Mouse (Mus musculus): ENCODE data around the gene Qser1. TPM values are rescaled to one million over a fixed set of nuclear protein-coding genes. Genes with fewer than 3 reads are reported as not detected.

The Qser1 gene
- total RNA-seq, 2 experiments from 2014 or later: 45.2 to 46.6 TPM

DNA sequence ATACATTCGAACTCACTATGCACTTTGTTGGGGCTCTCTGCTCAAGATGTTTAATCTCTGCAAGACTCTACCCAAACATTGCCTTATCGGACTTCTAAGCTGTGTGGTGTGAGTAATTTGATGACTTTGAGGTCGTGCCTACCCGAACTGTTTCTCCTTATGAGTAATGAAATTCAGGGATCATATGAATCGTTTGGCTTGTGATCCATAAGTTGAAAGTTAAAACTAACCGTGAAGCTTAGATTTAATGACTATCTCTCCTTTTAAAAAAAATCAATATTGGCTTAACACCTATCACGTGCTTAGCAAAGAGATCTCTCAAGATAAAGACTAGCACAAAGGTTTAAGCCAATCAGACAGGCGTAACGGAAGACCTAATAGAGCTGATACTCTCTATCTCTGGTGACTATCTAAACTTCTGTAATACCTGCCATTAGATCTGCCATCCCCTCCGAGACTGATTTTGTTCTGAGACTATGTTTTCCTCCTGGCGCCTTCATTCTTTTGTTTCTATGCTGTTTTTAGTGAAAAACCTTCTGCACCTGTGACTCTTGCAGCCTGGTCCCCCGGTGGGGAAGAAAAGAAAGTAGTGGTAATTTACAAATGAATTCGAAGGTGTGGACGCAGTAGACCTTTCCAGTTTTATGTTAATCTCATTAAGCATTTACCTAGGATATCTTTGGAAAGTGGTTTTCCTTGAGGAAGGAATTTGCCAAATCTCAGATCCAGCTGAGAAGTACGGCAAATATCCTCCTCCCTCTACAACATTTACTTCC is 1.2 kb upstream of the Qser1 start:
- no peak for DNase-seq

DNA sequence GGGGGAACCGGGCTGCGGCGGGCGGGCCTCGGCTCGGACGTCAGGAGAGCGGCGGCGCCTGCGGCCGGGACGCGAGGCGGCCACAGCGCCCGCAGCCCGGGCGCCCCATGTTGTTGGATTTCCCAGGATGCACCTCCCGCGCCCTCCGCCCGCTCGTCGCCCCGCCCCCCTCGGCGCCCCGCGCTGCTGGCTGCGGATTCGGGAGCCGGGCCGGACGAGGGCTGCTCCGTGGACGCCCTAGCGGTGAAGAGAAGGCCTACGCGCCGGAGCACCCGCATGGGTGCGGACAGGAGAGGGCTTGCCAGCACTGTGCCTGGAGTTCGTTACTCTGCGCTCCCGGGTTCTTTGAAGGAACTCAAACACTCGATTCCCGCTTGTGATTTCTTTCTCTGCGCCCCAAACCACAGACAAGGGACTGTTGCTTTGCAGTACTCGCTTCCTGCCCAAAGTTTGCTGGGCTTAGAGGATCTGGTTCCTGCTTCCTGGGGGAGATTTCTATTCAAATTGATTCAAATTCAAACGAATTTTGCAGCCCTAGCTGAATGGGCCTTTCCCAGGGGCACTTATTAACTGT is 393 bp upstream of the Qser1 start:
- DNase-seq: peak; percentile 92

DNA sequence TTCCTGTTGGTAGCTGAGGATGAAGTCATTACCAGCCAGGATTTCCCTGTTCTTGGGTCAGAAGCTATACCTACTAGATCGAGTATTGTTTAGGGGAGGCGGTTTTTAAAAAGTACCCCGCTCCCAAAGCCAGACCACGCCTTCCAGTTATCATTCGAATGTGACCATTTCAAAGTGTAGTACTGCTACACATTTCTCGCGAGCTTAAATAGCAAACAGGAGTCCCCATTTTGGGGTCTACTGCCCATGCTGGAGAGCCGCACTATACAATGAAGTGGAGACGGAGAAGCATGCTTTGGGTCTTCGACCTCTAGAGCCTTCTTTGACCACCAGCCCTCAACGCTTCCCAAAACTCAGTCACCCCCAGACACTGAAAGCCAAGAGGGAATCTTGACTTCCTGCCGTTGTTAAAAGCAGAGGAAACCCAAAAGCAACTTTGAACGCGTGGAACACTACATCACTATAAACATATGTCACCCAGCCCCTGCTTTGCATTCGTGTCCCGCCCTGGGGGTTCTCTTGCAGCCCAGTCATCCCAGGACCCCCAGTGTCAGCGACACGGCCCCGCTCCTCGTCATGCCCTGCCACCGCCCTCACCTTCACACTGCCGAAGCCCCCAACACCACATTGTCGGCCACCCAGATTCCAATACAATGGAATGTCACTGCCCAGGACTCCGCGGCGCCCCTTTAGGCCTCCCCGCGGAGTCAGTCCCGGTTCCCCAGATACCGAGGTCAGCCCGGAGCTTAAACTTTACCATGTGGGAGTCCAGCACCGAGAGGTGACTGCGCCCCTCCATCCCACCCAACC is 794 bp downstream of the Qser1 start:
- DNase-seq: peak; percentile 13

DNA sequence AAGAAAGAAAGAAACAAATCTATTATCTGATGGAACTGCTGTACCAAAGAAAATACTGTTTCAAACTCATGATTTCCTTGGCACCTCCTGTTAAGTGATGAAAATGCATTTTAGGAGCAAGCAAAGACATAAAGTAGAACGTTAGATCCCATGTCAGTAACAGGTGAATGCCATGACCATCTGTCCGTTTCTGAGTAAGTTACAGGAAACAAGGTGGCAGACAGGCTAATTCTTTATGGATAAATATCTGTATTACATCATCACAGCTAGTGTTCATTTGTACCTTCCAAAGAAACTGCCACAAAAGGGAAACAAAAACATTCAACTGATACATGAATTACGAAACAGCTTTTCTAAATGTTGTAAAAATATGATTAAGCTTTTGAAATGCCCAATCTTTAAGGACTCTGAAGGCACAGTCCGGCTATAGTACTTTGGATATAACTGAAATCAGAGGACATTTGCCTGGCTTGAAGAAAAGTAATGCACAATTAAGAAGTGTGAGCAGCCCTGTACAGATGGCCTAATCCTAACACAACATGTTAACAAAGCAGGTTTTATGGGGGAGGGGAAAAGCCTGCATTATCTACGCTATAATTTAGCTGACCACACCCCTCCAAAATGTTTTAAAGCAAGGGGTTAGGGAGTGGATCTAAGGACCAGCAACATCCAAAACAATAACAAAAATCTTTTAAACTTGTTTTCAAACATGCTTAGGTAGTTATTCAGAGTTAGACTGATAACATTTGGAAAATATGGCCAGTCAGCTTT is 2.2 kb downstream of the Qser1 start:
- no peak for DNase-seq

DNA sequence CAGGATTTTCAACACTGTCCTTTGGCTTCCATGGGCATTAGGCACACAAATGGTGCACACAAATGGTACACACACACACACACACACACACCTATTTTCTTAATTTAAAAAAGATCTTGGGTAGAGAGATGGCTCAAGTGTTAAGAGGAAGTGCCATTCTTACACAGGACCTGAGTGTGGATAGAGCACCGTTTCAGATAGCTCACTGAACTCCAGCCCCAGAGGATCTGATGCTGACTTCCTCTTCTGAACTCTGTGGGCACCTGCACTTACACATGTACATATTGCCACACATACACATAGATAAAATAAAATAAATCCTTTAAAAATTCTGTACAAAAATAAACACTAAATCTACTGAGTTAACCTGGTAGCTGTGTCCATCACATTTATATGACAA is 11.1 kb downstream of the Qser1 start:
- no peak for DNase-seq

DNA sequence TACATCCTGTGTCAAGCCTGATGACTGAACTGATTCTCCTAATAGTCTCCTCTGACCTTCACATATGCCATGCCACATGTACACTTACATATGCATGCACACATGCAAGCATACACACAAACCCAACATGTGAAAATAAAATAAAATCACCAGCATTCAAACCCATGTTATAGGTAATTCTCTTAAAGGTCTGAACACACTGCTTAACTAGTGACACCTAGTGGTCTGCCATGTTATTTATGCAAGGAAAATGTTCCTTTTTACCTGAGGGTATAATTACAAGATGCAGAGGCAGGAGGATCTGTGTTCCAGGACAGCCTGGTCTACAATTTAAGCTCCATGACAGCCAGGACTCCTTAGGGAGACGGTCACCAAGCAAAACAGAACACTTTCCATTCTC is 41.8 kb downstream of the Qser1 start:
- DNase-seq: no peak

DNA sequence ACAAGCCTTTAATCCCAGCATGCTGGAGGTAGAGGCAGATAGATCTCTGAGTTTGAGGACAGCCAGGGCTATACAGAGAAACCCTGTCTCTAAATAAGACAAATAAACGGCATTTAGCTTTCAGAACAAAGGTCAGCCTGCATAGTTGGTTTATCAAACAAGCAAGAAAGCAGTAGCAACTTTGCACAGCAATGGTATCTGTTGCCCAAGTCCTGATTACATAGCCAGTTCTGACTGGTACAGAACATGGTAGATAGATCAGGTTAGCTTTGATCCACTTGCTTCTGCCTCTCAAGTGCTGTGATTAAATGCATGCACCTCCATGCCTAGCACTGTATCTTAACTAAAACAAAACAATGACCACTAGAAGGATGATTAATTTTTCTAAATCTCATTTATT is 47.9 kb downstream of the Qser1 start:
- no peak for DNase-seq

DNA sequence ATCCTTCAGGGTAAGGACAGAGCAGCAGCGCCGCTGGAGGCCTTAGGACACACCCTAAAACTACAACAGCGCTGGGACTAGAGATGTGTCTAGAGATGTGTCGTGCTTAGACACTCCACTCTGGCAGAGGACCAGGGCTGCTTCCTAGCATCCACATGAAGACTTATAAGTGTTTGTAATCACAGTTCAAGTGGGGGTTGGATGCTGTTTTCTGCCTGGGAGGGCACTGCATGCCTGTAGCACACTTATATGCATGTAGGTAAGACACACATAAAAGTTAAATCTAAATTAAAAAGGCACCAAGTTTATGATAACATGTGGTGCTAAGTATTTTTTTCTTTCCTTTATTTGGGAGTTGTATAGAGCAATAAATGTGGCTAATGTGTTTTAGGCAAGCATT is 52.5 kb downstream of the Qser1 start:
- no peak for DNase-seq

DNA sequence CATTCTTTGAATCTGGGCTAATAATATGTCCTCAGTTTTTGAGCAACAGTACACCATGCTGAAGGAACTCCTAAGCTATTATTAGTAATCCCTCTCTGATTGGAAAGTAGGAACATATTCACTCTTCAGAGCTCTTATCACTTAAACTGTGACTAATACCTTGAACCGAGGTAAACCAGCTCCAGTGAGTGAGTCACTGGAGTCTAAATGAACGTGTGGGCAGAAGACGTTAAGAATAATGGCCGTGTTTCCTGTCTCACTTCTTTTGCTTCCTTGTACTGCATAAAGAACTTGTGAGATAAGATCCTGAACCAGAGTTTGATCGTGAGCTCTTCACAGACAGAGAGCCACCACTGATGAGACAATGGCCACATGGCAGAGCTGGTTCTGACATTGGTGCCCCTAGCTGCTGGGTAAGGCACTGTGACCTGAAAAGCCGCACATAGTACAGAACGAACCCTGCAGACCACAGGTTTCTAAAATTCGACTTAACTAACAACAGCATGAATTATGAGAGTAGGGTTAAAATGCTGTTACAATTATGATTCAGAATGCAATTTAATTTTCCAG is 53.3 kb downstream of the Qser1 start:
- no peak for DNase-seq

DNA sequence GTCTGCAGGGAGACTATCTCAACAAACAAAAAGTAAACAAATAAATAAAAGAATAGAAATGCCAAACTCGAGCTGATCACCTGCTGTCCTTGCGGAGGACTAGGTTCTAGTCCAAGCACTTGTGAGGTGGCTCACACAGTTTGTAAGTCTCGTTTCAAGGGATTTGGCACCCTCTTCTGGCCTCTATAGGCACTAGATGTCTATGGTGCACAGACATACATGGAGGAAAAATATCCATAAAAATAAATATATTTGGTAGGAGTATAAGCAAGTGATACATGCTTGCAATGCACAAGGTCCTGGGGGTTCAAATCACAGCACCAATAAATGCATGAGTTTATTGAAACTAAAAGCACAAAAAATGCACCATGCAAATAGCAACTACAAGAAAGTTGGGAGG is 65.9 kb downstream of the Qser1 start:
- no peak for DNase-seq

DNA sequence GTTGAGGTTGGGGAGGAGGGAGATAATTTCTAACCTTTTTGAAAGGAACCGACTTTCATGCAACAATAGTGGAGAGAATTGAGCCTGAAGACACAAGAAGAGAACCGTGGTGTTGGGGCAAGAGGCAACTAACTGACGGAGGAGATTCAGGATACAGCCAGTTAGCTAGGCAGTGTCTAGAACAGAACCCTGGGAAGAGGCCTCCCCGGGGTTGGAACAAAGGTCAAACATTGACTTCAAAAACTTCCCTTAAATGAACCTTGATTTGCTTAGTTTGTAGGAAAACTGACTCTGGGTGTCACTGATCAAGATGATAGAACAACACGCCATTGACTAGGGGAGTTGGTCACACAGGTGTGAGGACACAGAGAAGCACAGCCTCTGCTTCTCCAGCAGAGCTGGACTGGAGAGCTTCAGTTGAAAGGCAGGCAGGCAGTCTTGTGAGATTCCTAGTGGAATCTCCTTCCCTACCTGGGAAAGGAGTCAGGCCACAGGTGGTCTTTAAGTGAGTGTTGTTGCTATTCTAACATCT is 67.8 kb downstream of the Qser1 start:
- no peak for DNase-seq

DNA sequence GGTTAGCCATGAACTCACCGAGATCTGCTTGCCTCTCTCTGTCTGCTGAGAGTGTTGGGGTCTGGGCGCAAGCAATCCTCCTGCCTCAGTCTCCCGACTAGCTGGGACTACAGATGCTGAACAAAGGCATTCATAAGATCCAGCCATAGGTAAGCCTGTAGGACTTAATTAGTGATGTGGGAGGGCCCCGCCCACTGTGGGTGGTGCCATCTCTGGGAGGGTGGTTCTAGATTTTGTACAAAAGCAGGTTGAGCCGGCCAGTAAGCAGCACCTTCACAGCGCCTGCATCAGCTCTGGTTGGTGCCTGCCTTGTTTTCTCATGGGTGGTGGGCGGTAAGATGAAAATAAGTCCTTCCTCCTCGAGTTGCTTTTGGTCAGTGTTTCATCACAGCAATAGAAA is 70.3 kb downstream of the Qser1 start:
- DNase-seq: no peak

DNA sequence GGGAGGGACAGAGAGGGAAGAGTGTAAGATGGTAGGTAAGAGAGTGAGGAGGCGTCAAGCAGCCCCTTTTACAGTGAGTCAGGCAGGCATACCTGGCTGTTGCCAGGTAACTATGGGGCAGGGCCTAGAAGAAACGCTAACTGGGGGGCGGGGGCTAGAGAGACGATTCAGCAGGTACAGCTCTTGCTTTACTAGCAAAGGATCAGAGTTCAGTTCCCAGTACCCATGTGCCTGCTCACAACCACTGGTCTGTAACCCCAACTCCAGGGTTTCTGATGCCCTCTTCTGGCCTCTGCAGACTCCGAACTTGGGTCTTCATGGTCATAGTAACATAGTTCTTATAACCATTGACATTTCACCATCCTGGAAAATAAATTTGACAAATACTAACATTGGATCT is 72.6 kb downstream of the Qser1 start:
- DNase-seq: no peak

DNA sequence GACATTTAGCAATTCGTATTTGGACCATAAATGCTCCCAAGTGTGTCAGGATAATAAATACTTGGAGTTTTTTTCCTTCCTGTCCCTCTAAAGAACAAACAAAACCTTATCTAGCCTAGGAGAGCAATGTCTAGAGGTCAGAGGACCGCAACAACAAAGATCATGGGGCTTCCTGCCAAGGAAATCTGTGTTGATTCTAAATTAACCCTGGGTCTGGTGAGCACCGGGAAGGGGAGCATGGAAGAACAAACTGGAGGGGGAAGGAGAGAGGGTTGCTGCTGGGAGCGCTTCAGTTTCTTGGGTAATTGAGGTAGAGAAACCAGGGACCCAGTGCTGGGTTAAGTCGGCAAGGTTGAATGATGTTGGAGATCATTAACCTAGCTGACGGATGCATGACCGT is 73.4 kb downstream of the Qser1 start:
- DNase-seq: no peak

DNA sequence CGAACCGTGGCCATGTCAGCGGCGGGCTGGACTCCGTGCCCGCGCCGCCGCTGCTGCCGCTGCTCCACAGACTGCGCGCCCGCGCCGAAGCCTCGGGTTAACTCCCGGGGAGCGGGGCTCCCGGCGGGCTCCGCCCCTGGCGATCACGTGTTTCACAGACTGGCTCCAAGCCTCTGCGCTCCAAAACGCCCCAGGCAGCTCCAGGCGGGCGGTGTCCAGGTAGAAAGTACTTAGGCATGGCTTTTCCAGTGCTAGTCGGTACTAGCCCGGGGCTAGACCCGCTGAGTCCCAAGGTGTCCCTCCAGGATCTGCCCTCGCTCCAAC is 73.9 kb downstream of the Qser1 start, which contains the start of gene Depdc7:
Gene Depdc7 (minus strand): TSS at position 138 of the 324 bp plus-strand sequence.
- peak; percentile 83 for DNase-seq

DNA sequence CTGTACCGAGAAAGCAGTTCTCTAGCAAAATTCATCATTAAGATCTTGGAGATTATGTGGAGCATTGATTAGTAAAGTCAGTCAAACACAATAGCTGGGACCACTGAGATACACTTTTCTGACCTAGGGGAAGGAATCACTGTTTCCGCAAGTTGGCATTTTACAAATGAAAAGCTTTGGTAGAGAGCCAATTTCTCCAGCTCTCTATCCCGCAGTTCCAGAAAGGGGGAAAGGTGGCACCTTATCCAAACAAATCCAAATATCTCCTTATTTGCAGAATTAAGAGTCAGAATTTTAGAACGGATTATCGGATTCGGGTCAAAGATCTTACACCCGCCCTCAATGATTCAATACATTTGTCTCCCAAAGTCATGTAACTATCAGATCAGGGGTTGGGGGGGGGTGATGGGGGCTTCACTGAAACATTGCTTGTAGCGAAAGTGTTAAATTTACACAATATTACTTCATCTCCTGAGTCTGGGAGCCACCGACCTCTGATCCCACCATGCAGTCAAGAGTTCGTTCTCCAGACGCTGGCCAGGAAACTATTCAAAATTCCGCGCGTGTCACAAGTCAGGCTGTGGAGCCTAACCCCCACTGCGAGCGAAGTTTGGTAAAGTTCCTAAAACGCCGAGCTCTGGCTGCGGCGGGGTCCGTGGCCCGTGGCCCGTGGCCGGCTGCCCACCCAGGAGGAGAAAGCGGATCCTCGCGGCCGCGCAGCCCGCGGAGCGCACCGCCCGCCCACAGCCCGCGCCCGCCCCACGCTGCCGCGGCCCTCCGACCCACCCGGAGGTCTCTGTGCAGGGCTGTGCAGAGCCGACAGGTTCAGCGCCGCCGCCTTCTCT is 74.4 kb downstream of the Qser1 start:
- DNase-seq: no peak

DNA sequence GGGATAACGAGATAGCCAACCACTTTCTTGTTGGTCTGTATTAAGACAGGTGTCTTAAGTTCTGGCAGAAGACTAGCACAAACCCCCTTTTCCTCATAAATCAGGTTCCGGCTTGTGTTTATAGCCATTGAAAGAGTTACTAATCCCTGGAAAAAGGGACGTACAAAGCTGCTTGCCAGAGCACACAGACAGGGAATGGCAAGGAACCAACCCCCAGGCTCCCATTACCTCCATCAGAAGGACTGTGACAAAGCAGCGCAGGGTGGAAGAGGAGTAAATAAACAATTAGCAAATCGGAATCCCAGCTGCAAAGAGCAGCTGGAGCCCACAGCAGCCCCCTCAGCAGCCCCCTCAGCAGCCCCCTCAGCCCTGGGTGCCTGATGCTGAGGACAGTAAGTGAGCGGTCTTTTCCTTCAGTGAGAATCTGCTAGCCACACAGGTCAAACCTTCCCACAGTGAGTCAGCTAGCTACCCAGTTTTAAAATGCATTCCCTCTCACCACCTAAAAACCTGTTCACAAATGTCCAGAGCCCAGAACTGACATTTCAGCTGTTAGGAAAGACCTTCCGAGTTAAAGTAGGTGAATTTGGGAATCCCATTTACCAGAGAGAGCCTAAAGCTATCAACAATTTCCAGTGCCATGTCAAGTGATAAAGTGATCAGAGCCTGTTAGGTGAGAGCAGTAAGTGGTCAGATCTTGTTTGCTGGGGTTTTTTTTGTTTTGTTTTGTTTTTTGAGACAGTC is 75.4 kb downstream of the Qser1 start:
- no peak for DNase-seq

DNA sequence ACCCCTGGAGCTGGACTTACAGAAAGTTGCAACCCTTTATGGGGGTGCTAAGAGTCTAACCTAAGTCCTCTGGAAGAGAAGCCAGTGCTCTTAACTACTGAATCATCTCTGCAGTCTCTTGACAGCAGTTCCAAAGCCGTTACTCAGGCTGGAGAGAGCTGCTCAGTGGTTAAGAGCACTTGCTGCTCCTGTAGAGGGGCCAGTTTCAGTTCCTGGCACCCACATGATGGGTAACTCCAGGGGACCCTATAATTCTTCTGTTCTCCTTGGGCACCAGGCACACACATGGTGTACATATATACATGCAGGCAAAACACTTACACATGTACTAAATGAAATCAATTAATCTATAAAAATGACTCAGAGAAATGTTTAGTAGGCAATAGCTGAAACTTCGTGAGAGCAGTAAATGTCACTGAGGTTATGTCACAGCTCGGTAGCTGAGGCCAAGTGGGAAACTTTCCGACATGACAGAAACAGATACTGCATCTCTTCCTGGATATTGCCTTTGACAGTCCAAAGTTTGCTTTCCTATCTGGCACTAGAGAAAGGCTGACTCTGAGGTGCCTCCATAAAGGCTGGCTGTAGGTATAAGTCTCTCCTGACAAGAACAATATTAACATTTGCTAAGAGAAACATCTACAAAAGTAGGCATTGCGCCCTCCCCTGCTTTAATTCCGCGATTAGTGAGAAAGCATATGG is 76.2 kb downstream of the Qser1 start:
- no peak for DNase-seq

DNA sequence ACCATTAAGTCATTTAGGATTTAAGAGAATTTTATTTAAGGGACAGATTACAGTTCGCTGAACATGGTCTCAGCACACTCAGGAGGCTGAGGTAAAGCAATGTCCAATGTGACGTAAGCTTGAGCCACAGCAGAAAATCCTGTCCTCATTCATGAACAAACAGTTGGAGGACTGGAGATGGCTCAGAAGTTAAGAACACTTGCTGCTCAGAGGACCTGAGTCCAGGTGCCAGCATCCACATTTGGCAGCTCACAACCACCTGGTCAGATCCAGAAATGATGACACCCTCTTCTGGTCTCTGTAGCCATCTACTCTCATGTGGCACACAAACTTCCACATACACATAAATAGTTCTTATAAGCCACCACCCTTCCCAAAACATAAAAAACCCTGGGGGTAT is 76.9 kb downstream of the Qser1 start:
- DNase-seq: no peak

DNA sequence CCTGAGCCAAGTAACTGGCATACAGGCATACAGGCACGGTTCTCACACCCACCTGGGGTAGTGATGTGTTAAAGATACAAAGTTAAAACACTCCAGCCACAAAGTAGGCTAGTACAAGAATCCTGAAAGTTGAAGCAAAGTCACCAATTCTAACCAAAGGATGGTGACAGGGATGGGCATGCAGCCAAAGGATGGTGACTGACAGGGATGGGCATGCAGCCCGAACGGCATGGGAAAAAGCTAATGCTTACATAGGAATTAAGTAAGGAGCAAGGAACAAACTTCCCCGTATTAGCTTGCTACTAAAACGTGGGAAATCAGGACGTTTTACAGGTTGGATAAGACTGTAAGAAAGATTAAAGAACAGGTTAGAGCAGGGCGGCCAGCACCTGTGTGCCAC is 80.3 kb downstream of the Qser1 start:
- no peak for DNase-seq

Data from gastrocnemius, postnatal 25 days (tissue).